Mouse (Mus musculus) heart, postnatal 0 days (tissue): ENCODE measurements at regions not wholly inside any gene's neighbourhood (a gene's known extent, or its start where the extent isn't known, plus 50 kb on each side); places are given as distances from the start of the nearest gene placed in this dataset.

Experiments used
- CTCF ChIP-seq: IDR thresholded peaks from 2 replicates; pipeline ENCODE4 v1.5.1; 2016; ENCODE audit warnings: antibody characterized with exemption, control low read depth, low read depth
- EP300 ChIP-seq: IDR thresholded peaks from 2 replicates; pipeline ENCODE4 v1.6.1; 2016; ENCODE audit warnings: antibody characterized with exemption, low read depth

GRCm38 (mm10) chr14:80901759-80902163 is 917.9 kb downstream of the Olfm4 start:
- TF ChIP-seq CTCF (no peak), EP300 (no peak)
